Mouse (Mus musculus): ENCODE measurements at regions not wholly inside any gene's neighbourhood (a gene's known extent, or its start where the extent isn't known, plus 50 kb on each side); places are given as distances from the start of the nearest gene placed in this dataset.

DNA sequence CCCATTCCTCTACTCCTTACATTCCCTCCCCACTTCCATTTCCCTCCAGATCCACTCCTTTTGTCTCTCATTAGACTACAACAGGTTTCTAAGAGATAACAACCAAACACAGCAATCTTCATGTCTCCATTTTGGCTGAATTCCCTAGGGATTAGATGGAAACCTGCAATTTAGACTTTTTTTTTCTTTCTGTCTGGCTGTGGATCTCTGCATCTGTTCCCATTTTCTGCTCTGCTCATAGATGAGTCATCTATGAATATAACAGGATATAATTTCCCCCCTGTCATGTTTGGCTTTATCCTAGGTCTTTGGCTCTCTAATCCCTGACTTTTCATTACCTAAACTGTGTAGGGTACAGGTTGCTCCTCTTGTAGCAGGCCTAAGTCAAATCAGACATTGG lies 73.1 kb upstream of the Speer4f2 start:
- peak in 1 of 2 experiments; percentile 35 for DNase-seq (ENCODE audit: low spot score in 2 of 2)
- intact Hi-C loops (cut with DNase I), result no loop called here

- intact Hi-C loops (cut with DNase I), result no loop called here
Observed at GRCm38 (mm10) chr5:17321501-17321900, 51.5 kb upstream of the Speer4f2 start.

More at GRCm38 (mm10) chr5:17321501-17321900, 51.5 kb upstream of the Speer4f2 start:
- DNase-seq (ENCODE audit: low spot score in 2 of 2), result no peak

Data from left cerebral cortex, postnatal 25 days (tissue).